ENCODE assay signal across 24 mouse cellular contexts in genomic region chr16:76149581-76149980, GRCm38 (mm10).
A peak's percentile ranks its signal among the peaks of the same experiment; 100 is the strongest.
DNase-seq lines count a peak whose midpoint lies in the region; TF ChIP-seq lines count a peak whose summit lies in the region.
"Had no signal": no experiment of that assay in that cellular context is flagged by ENCODE, and none has a peak within 500 bp of the region (broad histone marks: within the 10 kb centered on the region; RNA-seq: fewer than 3 reads in every experiment).

No protein-coding gene starts in this region.

- peak overlapping the region; percentile 29 for H3K4me2 ChIP-seq in myocyte (ENCODE audit: low read depth)
- H3K4me2 ChIP-seq: embryonic facial prominence, embryonic 15.5 days; heart, embryonic 12.5 days; hindbrain, embryonic 15.5 days had no signal

- no peaks in the 10 kb centered on the region for H3K79me2 ChIP-seq in myocyte (ENCODE audit: control insufficient read depth, insufficient read depth)

- no peak for TF ChIP-seq POLR2A in myocyte (IDR thresholded peaks at IDR 0.05; ENCODE audit: insufficient read length, low read depth)

- H3K9me3 ChIP-seq in heart, embryonic 10.5 days, result no peaks in the 10 kb centered on the region
- H3K9me3 ChIP-seq: embryonic facial prominence, embryonic 15.5 days; forebrain, embryonic 10.5 days; heart, embryonic 12.5 days; hindbrain, embryonic 15.5 days had no signal

- peak; percentile 13 to 17 for DNase-seq in adrenal gland, postnatal 36 days
- DNase-seq in adrenal gland, adult 8-10 months, result no peak
- peak; percentile 25 for DNase-seq in heart, embryonic 10.5 days (ENCODE audit: low spot score)
- no peak for DNase-seq in heart, postnatal 36 days
- peak; percentile 78 for DNase-seq in Muller cell, postnatal 12 days (ENCODE audit: inconsistent ontology term)
- no peak for DNase-seq in frontal cortex, postnatal 14 days (ENCODE audit: low spot score in 2 of 2)
- no peak for DNase-seq in ovary, postnatal 14 days (ENCODE audit: low spot score)
- DNase-seq: adrenal gland, postnatal 25 days; B cell, adult 2 months; cerebellum, adult 11 months; cerebellum, adult 8-10 months; cerebellum, postnatal 14 days; embryo, embryonic 11 days; gastrocnemius, postnatal 36 days; heart, adult 18-20 months; kidney, adult 11 months; kidney, adult 9 months had no signal

- H3K4me3 ChIP-seq in heart, embryonic 10.5 days, result no peak overlapping the region
- H3K4me3 ChIP-seq in myocyte, result no peak overlapping the region
- H3K4me3 ChIP-seq: embryonic facial prominence, embryonic 15.5 days; erythroblast, embryonic 14.5 days; forebrain, embryonic 10.5 days; heart, embryonic 12.5 days; hindbrain, embryonic 15.5 days had no signal

- WGBS in heart, embryonic 10.5 days, result 76% methylated on average over 5 of the region's 5 CpGs

- no peaks in the 10 kb centered on the region for H3K27me3 ChIP-seq in heart, embryonic 10.5 days (ENCODE audit: insufficient read depth, poor library complexity, severe bottlenecking)
- no peaks in the 10 kb centered on the region for H3K27me3 ChIP-seq in myocyte (ENCODE audit: control insufficient read depth, insufficient read depth, insufficient read length)
- H3K27me3 ChIP-seq: embryonic facial prominence, embryonic 15.5 days; heart, embryonic 12.5 days; hindbrain, embryonic 15.5 days had no signal

- H3K36me3 ChIP-seq in heart, embryonic 10.5 days, result no peaks in the 10 kb centered on the region
- no peaks in the 10 kb centered on the region for H3K36me3 ChIP-seq in myocyte (ENCODE audit: control insufficient read depth, insufficient read depth)
- H3K36me3 ChIP-seq: embryonic facial prominence, embryonic 15.5 days; forebrain, embryonic 10.5 days; G1E; heart, embryonic 12.5 days; hindbrain, embryonic 15.5 days had no signal

- H3K4me1 ChIP-seq in heart, embryonic 10.5 days, result no peaks in the 10 kb centered on the region
- H3K4me1 ChIP-seq: heart, embryonic 12.5 days; hindbrain, embryonic 15.5 days had no signal

- H3K27ac ChIP-seq in heart, embryonic 10.5 days, result no peak overlapping the region
- H3K27ac ChIP-seq: embryonic facial prominence, embryonic 15.5 days; forebrain, embryonic 10.5 days; hindbrain, embryonic 15.5 days had no signal

- H3ac ChIP-seq in myocyte (ENCODE audit: control insufficient read depth, insufficient read length), result no peak overlapping the region

- intact Hi-C loops in heart, postnatal 36 days (cut with DNase I), result no loop called here

TF ChIP-seq in myocyte, 11 proteins besides CTCF, POLR2A, EP300 and RAD21:
- TF ChIP-seq SRF (IDR thresholded peaks at IDR 0.05; ENCODE audit: control insufficient read depth, insufficient read length, low read depth) (no peak), TCF3 (IDR thresholded peaks at IDR 0.05; ENCODE audit: insufficient read length, low read depth) (no peak)

Comparison
In these comparisons a context has a peak if more than half of its experiments do, and no peak if none do; other contexts are left out.
1. DNase-seq: peak in adrenal gland, postnatal 36 days (2 of 2), heart, embryonic 10.5 days (single experiment) and Muller cell, postnatal 12 days (single experiment); none in adrenal gland, adult 8-10 months (single experiment), heart, postnatal 36 days (0 of 2), frontal cortex, postnatal 14 days (0 of 2) and ovary, postnatal 14 days (single experiment).